ENCODE assay signal across 12 mouse cellular contexts in the genomic region with DNA sequence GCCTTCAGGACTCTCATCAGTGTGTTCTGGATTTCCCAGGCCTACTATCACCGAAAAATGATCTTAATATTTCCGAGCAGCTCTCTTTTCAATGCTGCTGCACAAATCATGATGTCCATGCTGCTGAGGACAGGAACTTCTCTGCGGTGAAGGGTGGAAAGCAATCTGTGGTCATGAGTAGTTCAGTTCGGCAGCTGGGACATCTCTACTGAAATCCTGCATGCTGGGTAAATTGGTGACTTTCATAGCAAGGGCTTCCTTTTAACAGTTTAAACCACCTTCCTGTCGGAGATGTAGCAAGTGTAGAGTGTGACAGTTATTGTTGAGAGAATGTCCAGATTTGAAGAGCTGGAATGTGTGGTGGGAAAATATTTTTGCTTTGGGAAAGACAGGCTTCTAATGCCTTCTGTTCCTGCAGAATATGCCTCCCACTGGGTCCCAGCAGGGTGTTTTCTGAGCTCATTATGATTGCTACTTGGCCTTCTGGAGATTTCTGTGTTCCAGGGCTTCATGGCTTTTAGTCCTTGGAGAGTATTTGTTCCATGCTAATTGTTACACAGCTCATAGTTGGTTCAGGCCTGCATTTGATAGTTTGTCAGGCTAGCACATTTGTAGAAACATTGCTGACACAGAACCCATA.
A peak's percentile ranks its signal among the peaks of the same experiment; 100 is the strongest.
DNase-seq lines count a peak whose midpoint lies in the region; ATAC-seq lines count a peak whose summit lies in the region.
"Had no signal": no experiment of that assay in that cellular context is flagged by ENCODE, and none has a peak within 500 bp of the region (broad histone marks: within the 10 kb centered on the region; RNA-seq: fewer than 3 reads in every experiment).

No protein-coding gene starts in this region.

- H3K9ac ChIP-seq in midbrain, embryonic 13.5 days (replicated peaks) = no peak overlapping the region
- H3K9ac ChIP-seq in midbrain, embryonic 15.5 days = no peak overlapping the region

- no peak overlapping the region for H3K27ac ChIP-seq in heart, embryonic 10.5 days
- peak overlapping the region; percentile 47; the same call in 1 of the 2 replicates for H3K27ac ChIP-seq in midbrain, embryonic 13.5 days
- no peak overlapping the region for H3K27ac ChIP-seq in midbrain, embryonic 15.5 days
- H3K27ac ChIP-seq: embryonic facial prominence, embryonic 10.5 days; gastrocnemius, adult 2 months had no signal

- no peaks in the 10 kb centered on the region for H3K36me3 ChIP-seq in heart, embryonic 10.5 days
- no peaks in the 10 kb centered on the region for H3K36me3 ChIP-seq in midbrain, embryonic 13.5 days
- H3K36me3 ChIP-seq in midbrain, embryonic 15.5 days (replicated peaks) = no peaks in the 10 kb centered on the region
- H3K36me3 ChIP-seq: embryonic facial prominence, embryonic 10.5 days; G1E had no signal

- 80% methylated on average over 5 of the region's 5 CpGs for WGBS in heart, embryonic 10.5 days
- WGBS in midbrain, embryonic 13.5 days = 82% methylated on average over 5 of the region's 5 CpGs
- WGBS in midbrain, embryonic 15.5 days = 71% methylated on average over 5 of the region's 5 CpGs

- ATAC-seq in midbrain, embryonic 13.5 days = no peak
- ATAC-seq in midbrain, embryonic 15.5 days (replicated peaks) = no peak

- no peaks in the 10 kb centered on the region for H3K9me3 ChIP-seq in heart, embryonic 10.5 days
- H3K9me3 ChIP-seq in midbrain, embryonic 13.5 days = no peaks in the 10 kb centered on the region
- no peaks in the 10 kb centered on the region for H3K9me3 ChIP-seq in midbrain, embryonic 15.5 days
- H3K9me3 ChIP-seq: embryonic facial prominence, embryonic 10.5 days had no signal

- H3K4me2 ChIP-seq in midbrain, embryonic 13.5 days (replicated peaks) = no peak overlapping the region
- H3K4me2 ChIP-seq in midbrain, embryonic 15.5 days = no peak overlapping the region
- H3K4me2 ChIP-seq: liver, embryonic 11.5 days had no signal

- H3K4me3 ChIP-seq in heart, embryonic 10.5 days = no peak overlapping the region
- H3K4me3 ChIP-seq in midbrain, embryonic 13.5 days (replicated peaks) = no peak overlapping the region
- H3K4me3 ChIP-seq in midbrain, embryonic 15.5 days = no peak overlapping the region
- H3K4me3 ChIP-seq: embryonic facial prominence, embryonic 10.5 days; gastrocnemius, adult 2 months had no signal

- H3K4me1 ChIP-seq in heart, embryonic 10.5 days = no peaks in the 10 kb centered on the region
- peaks cover 6% of the 10 kb centered on the region; the same call in 1 of the 2 replicates for H3K4me1 ChIP-seq in midbrain, embryonic 13.5 days (replicated peaks)
- no peaks in the 10 kb centered on the region for H3K4me1 ChIP-seq in midbrain, embryonic 15.5 days
- H3K4me1 ChIP-seq: embryonic facial prominence, embryonic 10.5 days had no signal

- H3K27me3 ChIP-seq in heart, embryonic 10.5 days (ENCODE audit: insufficient read depth, poor library complexity, severe bottlenecking) = no peaks in the 10 kb centered on the region
- H3K27me3 ChIP-seq in midbrain, embryonic 13.5 days = no peaks in the 10 kb centered on the region
- no peaks in the 10 kb centered on the region for H3K27me3 ChIP-seq in midbrain, embryonic 15.5 days (replicated peaks)

- peak; percentile 4 to 25 for DNase-seq in heart, adult 18-20 months
- DNase-seq in heart, embryonic 10.5 days (ENCODE audit: low spot score) = no peak
- peak; percentile 44 to 66 for DNase-seq in cerebellum, postnatal 25 days
- DNase-seq in telencephalon, adult 2 months (ENCODE audit: low read depth, low spot score) = peak; percentile 32
- DNase-seq in lung, postnatal 36 days = no peak
- no peak for DNase-seq in urinary bladder, postnatal 4 days (ENCODE audit: low spot score in 2 of 2)
- DNase-seq: gastrocnemius, adult 2 months had no signal

Comparison
In these comparisons a context has a peak if more than half of its experiments do, and no peak if none do; other contexts are left out.
1. DNase-seq: peak in heart, adult 18-20 months (2 of 2), cerebellum, postnatal 25 days (2 of 2) and telencephalon, adult 2 months (single experiment); none in heart, embryonic 10.5 days (single experiment), lung, postnatal 36 days (single experiment) and urinary bladder, postnatal 4 days (0 of 2).